Mouse (Mus musculus): ENCODE data around the gene Adcy4.

Gene Adcy4

DNA sequence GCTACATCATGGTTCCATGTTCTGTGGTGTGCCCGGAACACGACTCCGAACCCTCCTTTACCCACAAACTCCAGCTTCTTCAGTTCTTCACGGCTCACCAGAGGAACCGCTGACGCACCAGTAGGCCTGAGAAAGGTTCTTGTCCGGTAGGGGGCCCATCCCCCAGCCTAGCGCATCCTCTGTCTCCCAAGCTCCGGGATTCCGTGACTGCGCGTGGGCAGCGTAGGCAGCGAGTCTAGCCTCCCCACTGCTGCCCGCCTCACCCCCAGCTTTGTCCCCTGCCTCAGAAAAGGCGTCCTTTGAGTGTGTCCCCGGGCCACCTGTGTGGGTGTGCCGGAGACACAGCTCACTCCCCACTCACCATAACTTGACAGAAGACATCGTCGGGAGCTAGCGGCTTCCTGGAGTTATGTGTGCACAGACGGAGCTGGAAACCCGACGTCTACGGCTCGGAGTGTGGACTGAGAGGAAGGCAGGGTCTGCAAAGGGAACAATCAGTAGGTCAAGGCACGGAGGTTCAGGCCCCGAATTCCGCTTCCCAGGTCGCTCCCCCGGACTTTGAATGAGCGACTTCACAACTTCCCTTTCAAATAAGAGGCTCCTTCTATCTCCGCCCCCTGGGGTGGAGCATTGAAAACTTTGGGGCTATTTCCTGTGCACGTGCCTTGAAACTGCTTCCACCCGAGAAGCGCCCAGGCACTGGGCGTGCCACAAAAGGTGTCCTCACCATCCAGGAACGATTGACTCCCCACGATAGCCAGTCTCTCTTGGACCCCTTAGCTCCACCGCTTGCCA, 4.6 kb upstream of the Adcy4 start, which contains the start of gene Ripk3:
Gene Ripk3, minus strand, starts transcription at position 610 of the 795 bp plus-strand sequence.
- peak; percentile 83 for DNase-seq (ENCODE audit: low read depth, low spot score)

GRCm38 (mm10) chr14:55787731-55788130, 3.8 kb upstream of the Adcy4 start:
- DNase-seq (ENCODE audit: low read depth, low spot score) = no peak

GRCm38 (mm10) chr14:55785195-55785594, 1.3 kb upstream of the Adcy4 start:
- DNase-seq (ENCODE audit: low read depth, low spot score) = peak; percentile 64

DNA sequence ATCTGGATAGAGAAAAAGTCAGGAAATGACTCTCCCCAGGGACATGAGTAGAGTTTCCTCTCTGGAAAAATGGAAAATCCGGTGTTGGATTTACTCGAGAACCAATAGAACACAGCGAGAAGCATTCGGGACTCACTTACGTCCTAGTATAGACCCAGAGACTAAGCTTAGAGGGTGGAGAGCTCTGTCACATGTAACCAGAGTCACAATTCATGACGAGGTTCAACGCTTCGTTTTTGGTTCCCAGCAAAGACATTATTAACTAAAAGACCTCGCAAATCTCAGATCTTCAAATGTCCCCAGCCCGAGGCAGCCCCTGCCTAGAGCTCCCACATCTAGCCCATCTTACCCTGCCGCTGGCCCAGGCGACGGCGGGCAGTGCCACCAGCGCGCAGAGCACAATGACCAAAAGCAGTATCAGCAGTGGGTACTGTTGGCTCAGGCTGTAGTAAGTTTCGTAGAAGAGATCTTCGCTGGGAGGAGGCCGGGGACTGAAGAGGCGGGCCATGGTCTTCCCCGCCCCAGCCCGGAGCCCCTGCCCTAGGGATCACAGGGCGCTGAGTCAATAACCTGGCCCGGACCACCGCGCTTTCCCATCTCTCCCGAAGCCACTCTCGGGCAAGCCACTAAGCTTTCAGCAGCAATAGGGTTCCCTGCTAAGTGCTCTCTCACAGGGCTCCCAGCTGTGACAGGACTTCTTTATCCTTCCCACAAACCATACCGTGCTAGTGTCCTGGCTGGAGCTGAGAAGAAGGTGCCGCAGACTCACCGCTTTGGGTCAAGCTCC, 531 bp downstream of the Adcy4 start:
- peak; percentile 24 for DNase-seq (ENCODE audit: low read depth, low spot score)

- no peak for DNase-seq (ENCODE audit: low read depth, low spot score)
Observed at GRCm38 (mm10) chr14:55782361-55782960, 1.4 kb downstream of the Adcy4 start.

GRCm38 (mm10) chr14:55781310-55781709, 2.6 kb downstream of the Adcy4 start:
- DNase-seq (ENCODE audit: low read depth, low spot score) = peak; percentile 82

DNA sequence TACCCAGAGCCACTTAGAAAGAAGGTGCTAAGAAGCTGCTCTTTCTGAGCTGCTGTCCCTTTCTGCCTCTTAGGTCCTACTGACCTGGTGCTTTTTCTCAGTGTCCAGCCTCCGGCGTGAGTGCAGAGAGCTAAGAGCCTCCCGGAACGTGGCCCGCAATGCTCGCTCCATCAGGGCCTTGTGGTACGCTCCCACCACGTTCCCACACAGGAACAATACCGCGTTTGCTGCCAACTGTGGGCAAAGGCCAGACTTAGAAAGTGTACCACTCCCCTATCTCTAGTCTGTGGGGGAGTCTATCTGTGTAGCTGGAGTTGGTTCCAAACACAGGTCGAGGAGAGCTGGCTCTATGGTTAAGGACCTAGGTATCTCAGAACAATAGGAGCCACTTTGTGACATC, 3.2 kb downstream of the Adcy4 start:
- no peak for DNase-seq (ENCODE audit: low read depth, low spot score)

- DNase-seq (ENCODE audit: low read depth, low spot score) = no peak
Observed at GRCm38 (mm10) chr14:55779656-55780055, 4.2 kb downstream of the Adcy4 start.

DNA sequence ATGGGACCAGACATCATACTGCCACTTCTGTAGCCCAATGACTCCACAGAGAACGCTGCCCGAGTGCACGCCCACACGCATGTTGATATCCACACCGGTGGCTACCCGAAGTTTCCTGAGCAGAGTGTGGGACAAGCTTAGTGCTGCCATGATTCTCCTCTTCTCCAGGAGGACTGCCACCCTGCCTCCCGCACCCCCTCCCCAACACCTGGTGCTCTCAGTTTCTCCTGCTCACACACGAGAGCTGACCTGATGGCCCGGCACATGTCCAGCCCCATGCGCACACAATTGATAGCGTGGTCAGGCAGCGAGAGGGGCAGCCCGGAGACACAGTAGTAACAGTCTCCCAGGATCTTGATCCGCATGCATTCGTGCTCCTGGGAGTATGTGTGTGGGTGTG, 5.2 kb downstream of the Adcy4 start:
- DNase-seq (ENCODE audit: low read depth, low spot score) = no peak

- DNase-seq (ENCODE audit: low read depth, low spot score) = no peak
Observed at GRCm38 (mm10) chr14:55777806-55778205, 6.1 kb downstream of the Adcy4 start.

- DNase-seq (ENCODE audit: low read depth, low spot score) = no peak
Observed at GRCm38 (mm10) chr14:55777176-55777575, 6.7 kb downstream of the Adcy4 start.

- DNase-seq (ENCODE audit: low read depth, low spot score) = no peak
Observed at GRCm38 (mm10) chr14:55776711-55777110, 7.2 kb downstream of the Adcy4 start.

DNA sequence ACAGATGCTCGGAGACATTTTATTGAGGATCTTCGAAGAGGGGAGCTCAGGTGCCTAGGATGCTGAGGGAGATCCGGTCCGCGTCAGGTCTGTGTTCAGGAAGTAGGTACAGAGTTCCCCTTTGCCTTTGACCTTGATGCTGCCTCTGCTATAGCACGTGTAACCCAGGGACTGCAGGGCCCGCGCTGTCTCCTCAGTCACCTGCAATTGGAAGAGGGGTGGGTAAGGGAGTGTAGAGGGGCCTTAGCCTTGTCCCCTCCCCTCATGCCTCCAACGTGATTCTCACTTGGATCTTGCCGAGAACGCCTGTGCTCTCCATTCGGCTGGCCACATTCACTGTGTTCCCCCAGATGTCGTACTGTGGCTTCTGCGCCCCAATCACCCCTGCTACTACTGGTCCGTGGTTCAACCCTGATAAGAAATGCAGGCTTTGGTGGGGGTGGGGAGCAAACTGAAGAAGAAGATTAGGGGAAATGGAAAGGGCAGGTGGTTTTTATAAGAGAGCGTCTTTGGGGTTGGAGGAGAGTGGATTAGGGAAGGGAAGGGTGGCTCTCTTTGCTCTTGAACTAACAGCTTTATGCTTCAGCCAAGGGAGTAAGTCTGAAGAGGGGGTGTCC, 14.7 kb downstream of the Adcy4 start:
- no peak for DNase-seq (ENCODE audit: low read depth, low spot score)

GRCm38 (mm10) chr14:55768555-55768954, 15.3 kb downstream of the Adcy4 start:
- DNase-seq (ENCODE audit: low read depth, low spot score) = no peak

- DNase-seq (ENCODE audit: low read depth, low spot score) = no peak
Observed at GRCm38 (mm10) chr14:55767519-55768414, 16.1 kb downstream of the Adcy4 start.

- DNase-seq (ENCODE audit: low read depth, low spot score) = no peak
Observed at GRCm38 (mm10) chr14:55765696-55766095, 18.2 kb downstream of the Adcy4 start, which contains the start of gene Ltb4r1. Gene Ltb4r1 (plus strand): TSS chr14:55765962.

GRCm38 (mm10) chr14:55763166-55763565, 20.7 kb downstream of the Adcy4 start:
- DNase-seq (ENCODE audit: low read depth, low spot score) = no peak

GRCm38 (mm10) chr14:55762001-55762821, 21.7 kb downstream of the Adcy4 start:
- peak; percentile 66 for DNase-seq (ENCODE audit: low read depth, low spot score)

DNA sequence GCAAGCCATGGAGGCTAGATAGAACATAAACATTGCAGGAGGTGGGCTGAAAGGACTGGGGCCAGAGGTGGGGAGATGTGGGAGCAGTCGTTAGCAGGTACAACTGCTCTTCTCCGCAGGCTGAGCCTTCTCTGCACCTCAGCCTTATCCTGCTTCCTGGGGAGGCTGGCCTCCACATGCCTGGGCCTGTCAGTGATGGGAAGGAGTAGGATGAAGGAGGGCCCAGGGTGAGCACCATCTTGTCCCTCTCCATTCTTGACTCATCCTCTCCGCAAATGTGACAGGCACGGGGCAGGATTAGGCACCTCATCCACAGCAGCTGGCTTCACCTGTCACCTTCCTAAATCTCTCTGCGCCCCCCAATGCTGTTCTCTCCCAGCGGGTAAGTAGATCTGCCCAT, 22.7 kb downstream of the Adcy4 start, which contains the start of gene Ltb4r2:
Gene Ltb4r2, plus strand, starts transcription at position 266 of the 400 bp plus-strand sequence.
- DNase-seq (ENCODE audit: low read depth, low spot score) = no peak

GRCm38 (mm10) chr14:55760156-55760555, 23.7 kb downstream of the Adcy4 start:
- peak; percentile 84 for DNase-seq (ENCODE audit: low read depth, low spot score)

Data from R1 (cell line).